Mouse (Mus musculus) olfactory bulb, adult 2 months (tissue): ENCODE measurements around the gene Fshb.

Experiments used
- CTCF ChIP-seq: fragments of 200-500 bp; IDR thresholded peaks from 2 replicates; pipeline ENCODE4 v1.5.1; 2012; ENCODE audit warnings: low read depth, mild to moderate bottlenecking, low read length, moderate library complexity; ENCODE audit not compliant: insufficient read depth
- POLR2A ChIP-seq: fragments of 200-500 bp; IDR thresholded peaks from 2 replicates; pipeline ENCODE4 v1.6.1; 2012; ENCODE audit warnings: mild to moderate bottlenecking, low read depth, low read length, moderate library complexity; ENCODE audit not compliant: insufficient read depth

DNA sequence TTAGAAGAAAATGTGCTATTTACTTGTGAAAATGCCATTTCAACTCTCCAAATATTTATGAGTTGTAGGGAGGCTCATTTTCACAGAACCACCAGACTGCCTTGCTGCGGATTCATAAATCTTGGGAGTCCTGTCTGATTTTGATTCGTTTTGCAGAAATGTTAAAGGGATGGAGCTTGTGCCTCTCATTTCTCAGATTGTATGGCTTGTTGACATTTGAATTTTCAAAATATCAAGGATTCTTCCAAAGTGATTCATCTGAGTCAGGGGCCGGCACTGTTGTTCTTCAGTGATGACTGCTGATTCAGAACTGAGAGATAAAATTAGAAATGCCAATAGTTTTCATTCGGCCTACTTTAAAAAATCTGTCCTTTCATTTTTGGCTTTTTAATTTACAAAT lies 18.6 kb downstream of the Fshb start:
- no peak for TF ChIP-seq CTCF
- TF ChIP-seq POLR2A = no peak
